Mouse (Mus musculus): ENCODE measurements around the gene Nfib. TPM values are rescaled to one million over a fixed set of nuclear protein-coding genes. Genes with fewer than 3 reads are reported as not detected.

Nfib gene
- total and polyA plus RNA-seq, 3 experiments, result 0.04 to 0.11 (median 0.09) TPM

DNA sequence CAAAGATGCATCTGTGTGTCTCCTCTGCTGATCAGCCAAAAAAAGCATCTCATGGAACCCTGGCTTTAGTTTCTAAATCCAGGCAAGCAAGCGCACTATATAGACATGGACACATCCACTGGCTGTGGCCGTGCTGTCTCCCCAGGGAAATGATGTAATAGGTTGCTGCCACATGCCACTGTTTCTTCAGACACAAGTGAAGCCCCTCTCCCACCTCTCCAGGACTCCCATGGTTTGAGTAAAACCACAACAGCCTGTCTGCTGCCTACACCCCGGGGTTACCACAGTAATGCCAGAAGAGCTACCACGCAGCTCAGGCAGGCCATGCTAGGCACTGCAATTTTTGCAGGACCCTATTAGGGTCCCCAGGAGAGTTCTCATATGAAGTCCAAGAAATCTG, 101.0 kb downstream of the Nfib start:
- in situ Hi-C loops (cut with MboI; ENCODE audit: low pct_ligation_motif_present, low pct_unique_long_range_greater_than_20kb, low sequenced_read_pairs), result no loop called here
- DNase-seq (ENCODE audit: extremely low read depth), result no peak
- H3K4me2 ChIP-seq (ENCODE audit: insufficient read depth, low read depth, poor library complexity, severe bottlenecking), result no peak overlapping the region

DNA sequence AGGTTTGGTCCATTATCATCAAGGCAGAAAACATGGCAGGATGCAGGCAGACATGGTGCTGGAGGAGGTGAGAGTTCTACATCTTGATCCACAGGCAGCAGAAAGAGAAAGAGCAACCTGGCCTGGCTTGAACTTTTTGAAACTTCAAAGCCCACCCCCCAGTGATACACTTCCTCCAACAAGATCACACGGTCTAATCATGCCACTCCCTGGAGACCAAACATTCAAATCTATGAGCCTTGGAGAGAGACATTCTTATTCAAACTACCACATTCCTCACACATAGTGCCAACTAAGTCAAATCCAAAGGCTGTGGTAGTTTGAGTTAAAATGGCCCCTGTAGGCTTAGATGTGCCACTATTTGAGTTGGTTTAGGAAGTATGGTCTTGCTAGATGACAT, 104.9 kb downstream of the Nfib start:
- H3K27me3 ChIP-seq (replicated peaks), result no peaks in the 10 kb centered on the region
- no peak for TF ChIP-seq POLR2A (IDR thresholded peaks at IDR 0.05; ENCODE audit: low read depth, low read length)
- no peak for TF ChIP-seq POLR2AphosphoS2 (IDR thresholded peaks at IDR 0.05; ENCODE audit: low read depth, low read length)
- no peak for TF ChIP-seq MAFK (IDR thresholded peaks at IDR 0.05; ENCODE audit: insufficient replicate concordance, low read length)
- TF ChIP-seq ZKSCAN1 (IDR thresholded peaks at IDR 0.05; ENCODE audit: borderline replicate concordance, low read depth, low read length), result no peak
- TF ChIP-seq CHD1 (IDR thresholded peaks at IDR 0.05; ENCODE audit: low read depth, low read length), result no peak
- no peak for TF ChIP-seq ZNF384 (IDR thresholded peaks at IDR 0.05; ENCODE audit: low read depth, low read length)
- no peak for TF ChIP-seq MYC (IDR thresholded peaks at IDR 0.05; ENCODE audit: low read depth, low read length)
- no peak for TF ChIP-seq USF1 (IDR thresholded peaks at IDR 0.05; ENCODE audit: low read depth, low read length)
- DNase-seq (ENCODE audit: extremely low read depth), result no peak
- no peak overlapping the region for H3K4me2 ChIP-seq (ENCODE audit: insufficient read depth, low read depth, poor library complexity, severe bottlenecking)
- H3K9ac ChIP-seq (ENCODE audit: insufficient read depth, low read depth), result no peak overlapping the region
- dilution Hi-C loops (cut with MboI; ENCODE audit: extremely low pct_ligation_motif_present, extremely low pct_unique_long_range_greater_than_20kb, low sequenced_read_pairs), result no loop called here
- in situ Hi-C loops (cut with MboI; ENCODE audit: low pct_ligation_motif_present, low pct_unique_long_range_greater_than_20kb, low sequenced_read_pairs), result no loop called here
- H3K4me1 ChIP-seq (ENCODE audit: control insufficient read depth in 1 of 2, insufficient read depth in 2 of 2), result peaks cover 0 to 6% of the 10 kb centered on the region in 2 experiments; a peak in 1 of 4 replicates
- H3K79me2 ChIP-seq (replicated peaks; ENCODE audit: control insufficient read depth, extremely low read depth, insufficient read depth, poor library complexity, severe bottlenecking), result no peaks in the 10 kb centered on the region
- no peaks in the 10 kb centered on the region for H3K36me3 ChIP-seq (replicated peaks in 1 of 2; ENCODE audit: control insufficient read depth in 1 of 2, insufficient read depth in 1 of 2, low read length in 1 of 2)
- no peak overlapping the region for H3K4me3 ChIP-seq (replicated peaks in 1 of 3; ENCODE audit: low read depth in 2 of 3, low read length in 2 of 3, poor library complexity in 1 of 3)
- peaks cover 7% of the 10 kb centered on the region for H3K9me3 ChIP-seq (replicated peaks; ENCODE audit: low read length)
- H3K27ac ChIP-seq (ENCODE audit: insufficient read depth, low read depth), result no peak overlapping the region

More for the DNA sequence above, 101.0 kb downstream of the Nfib start:
- no peak for TF ChIP-seq SIN3A (IDR thresholded peaks at IDR 0.05; ENCODE audit: low read length)
- no peak for TF ChIP-seq IRF4 (IDR thresholded peaks at IDR 0.05; ENCODE audit: low read depth, low read length)
- no peak for TF ChIP-seq JUND (conservative IDR thresholded peaks at IDR 0.05; ENCODE audit: low read depth, low read length)
- TF ChIP-seq ZNF384 (IDR thresholded peaks at IDR 0.05; ENCODE audit: low read depth, low read length), result no peak
- TF ChIP-seq CHD1 (IDR thresholded peaks at IDR 0.05; ENCODE audit: low read depth, low read length), result no peak
- TF ChIP-seq JUN (IDR thresholded peaks at IDR 0.05; ENCODE audit: insufficient read depth, low read depth, low read length), result no peak
- no peak for TF ChIP-seq RAD21 (IDR thresholded peaks at IDR 0.05; ENCODE audit: low read depth, low read length)
- no peak for TF ChIP-seq MAX (IDR thresholded peaks at IDR 0.05; ENCODE audit: low read length)
- TF ChIP-seq ETS1 (conservative IDR thresholded peaks at IDR 0.05; ENCODE audit: low read depth, low read length), result no peak
- TF ChIP-seq ZKSCAN1 (IDR thresholded peaks at IDR 0.05; ENCODE audit: borderline replicate concordance, low read depth, low read length), result no peak
- TF ChIP-seq MAZ (IDR thresholded peaks at IDR 0.05; ENCODE audit: low read depth, low read length), result no peak
- no peak for TF ChIP-seq HCFC1 (IDR thresholded peaks at IDR 0.05; ENCODE audit: low read depth, low read length)
- no peak for TF ChIP-seq KAT2A (IDR thresholded peaks at IDR 0.05; ENCODE audit: insufficient replicate concordance, low read length)
- Histone ChIP-seq H3K9me3 (replicated peaks; ENCODE audit: low read length) (peaks cover 7% of the 10 kb centered on the region), H3K9ac (ENCODE audit: insufficient read depth, low read depth) (no peak overlapping the region), H3K27ac (ENCODE audit: insufficient read depth, low read depth) (no peak overlapping the region), H3K36me3 (replicated peaks in 1 of 2; ENCODE audit: control insufficient read depth in 1 of 2, insufficient read depth in 1 of 2, low read length in 1 of 2) (no peaks in the 10 kb centered on the region), H3K4me3 (replicated peaks in 1 of 3; ENCODE audit: low read depth in 2 of 3, low read length in 2 of 3, poor library complexity in 1 of 3) (no peak overlapping the region), H3K4me1 (ENCODE audit: control insufficient read depth in 1 of 2, insufficient read depth in 2 of 2) (no peaks in the 10 kb centered on the region), H3K27me3 (replicated peaks) (no peaks in the 10 kb centered on the region), H3K79me2 (replicated peaks; ENCODE audit: control insufficient read depth, extremely low read depth, insufficient read depth, poor library complexity, severe bottlenecking) (no peaks in the 10 kb centered on the region)
- dilution Hi-C loops (cut with MboI; ENCODE audit: extremely low pct_ligation_motif_present, extremely low pct_unique_long_range_greater_than_20kb, low sequenced_read_pairs), result no loop called here

Data from CH12.LX (cell line).